Mouse (Mus musculus): ENCODE data around the gene Pik3c2b.

- TF ChIP-seq POLR2A (IDR thresholded peaks at IDR 0.05; ENCODE audit: insufficient read depth, low read depth, low read length) (no peak), CTCF (IDR thresholded peaks at IDR 0.05; ENCODE audit: insufficient read depth, low read depth, low read length) (no peak)
Observed at GRCm38 (mm10) chr1:133119931-133120712, 74.7 kb downstream of the Pik3c2b start.

All from olfactory bulb, adult 2 months (tissue).